ENCODE assay signal across 8 mouse cellular contexts in genomic region chr15:96695455-96696421, GRCm38 (mm10). TPM values are rescaled to one million over a fixed set of nuclear protein-coding genes. Genes with fewer than 3 reads are reported as not detected.
A peak's percentile ranks its signal among the peaks of the same experiment; 100 is the strongest.
DNase-seq lines count a peak whose midpoint lies in the region; ATAC-seq and TF ChIP-seq lines count a peak whose summit lies in the region.

No protein-coding gene starts in this region.

- TF ChIP-seq POLR2A in ES-Bruce4 (IDR thresholded peaks at IDR 0.05; ENCODE audit: insufficient read depth, low read length), result no peak

- no peak overlapping the region for H3K4me3 ChIP-seq in ES-Bruce4 (ENCODE audit: low read depth, low read length)
- H3K4me3 ChIP-seq in forebrain, embryonic 13.5 days, result peak overlapping the region; percentile 84
- peak overlapping the region; percentile 94 for H3K4me3 ChIP-seq in intestine, embryonic 15.5 days (replicated peaks)
- H3K4me3 ChIP-seq in lung, embryonic 16.5 days (ENCODE audit: low read length), result peak overlapping the region; percentile 87

- peak overlapping the region; percentile 32; the same call in 1 of the 2 replicates for H3K27ac ChIP-seq in ES-Bruce4 (ENCODE audit: insufficient read depth, low read length)
- no peak overlapping the region for H3K27ac ChIP-seq in forebrain, embryonic 13.5 days
- no peak overlapping the region for H3K27ac ChIP-seq in intestine, embryonic 15.5 days
- H3K27ac ChIP-seq in lung, embryonic 16.5 days (ENCODE audit: low read length), result no peak overlapping the region; the same call in 1 of the 2 replicates

- H3K36me3 ChIP-seq in ES-Bruce4 (ENCODE audit: control insufficient read depth, insufficient read depth, low read length, poor library complexity, severe bottlenecking), result peaks cover 79% of the 10 kb centered on the region
- peaks cover 78% of the 10 kb centered on the region for H3K36me3 ChIP-seq in forebrain, embryonic 13.5 days (ENCODE audit: poor library complexity, severe bottlenecking)
- H3K36me3 ChIP-seq in intestine, embryonic 15.5 days, result peaks cover 42% of the 10 kb centered on the region
- H3K36me3 ChIP-seq in lung, embryonic 16.5 days (ENCODE audit: control insufficient read depth, insufficient read depth, low read length), result peaks cover 47% of the 10 kb centered on the region

- 0 out of 2 replicates have a peak overlapping the region, but pooled peaks have one; percentile 98 for H3K9ac ChIP-seq in ES-Bruce4 (ENCODE audit: low read depth, poor library complexity, severe bottlenecking)
- peak overlapping the region; percentile 100; the same call in 1 of the 2 replicates for H3K9ac ChIP-seq in forebrain, embryonic 13.5 days
- H3K9ac ChIP-seq in intestine, embryonic 15.5 days, result no peak overlapping the region
- H3K9ac ChIP-seq in lung, embryonic 16.5 days (ENCODE audit: low read length), result peak overlapping the region; percentile 99

- ATAC-seq in forebrain, embryonic 13.5 days, result no peak
- no peak for ATAC-seq in intestine, embryonic 15.5 days
- ATAC-seq in lung, embryonic 16.5 days (ENCODE audit: low read depth), result no peak

- TF ChIP-seq CTCF in ES-Bruce4 (IDR thresholded peaks at IDR 0.05; ENCODE audit: low read depth, low read length), result no peak

- H3K27me3 ChIP-seq in ES-Bruce4 (ENCODE audit: control insufficient read depth, insufficient read depth, low read length, poor library complexity, severe bottlenecking), result no peaks in the 10 kb centered on the region
- no peaks in the 10 kb centered on the region for H3K27me3 ChIP-seq in forebrain, embryonic 13.5 days
- H3K27me3 ChIP-seq in intestine, embryonic 15.5 days (replicated peaks), result no peaks in the 10 kb centered on the region
- H3K27me3 ChIP-seq in lung, embryonic 16.5 days (ENCODE audit: control insufficient read depth, insufficient read depth, low read depth, low read length), result no peaks in the 10 kb centered on the region

- no peaks in the 10 kb centered on the region for H3K9me3 ChIP-seq in ES-Bruce4 (replicated peaks; ENCODE audit: control insufficient read depth, insufficient read depth, low read length, poor library complexity, severe bottlenecking)
- H3K9me3 ChIP-seq in forebrain, embryonic 13.5 days (replicated peaks), result no peaks in the 10 kb centered on the region
- H3K9me3 ChIP-seq in intestine, embryonic 15.5 days, result no peaks in the 10 kb centered on the region
- no peaks in the 10 kb centered on the region for H3K9me3 ChIP-seq in lung, embryonic 16.5 days (ENCODE audit: control insufficient read depth, low read length)

- no peak for TF ChIP-seq EP300 in ES-Bruce4 (IDR thresholded peaks at IDR 0.05; ENCODE audit: insufficient read depth, low read depth, low read length)

- H3K4me1 ChIP-seq in ES-Bruce4 (ENCODE audit: control insufficient read depth, insufficient read depth, low read length), result no peaks in the 10 kb centered on the region
- peaks cover 45% of the 10 kb centered on the region for H3K4me1 ChIP-seq in forebrain, embryonic 13.5 days
- H3K4me1 ChIP-seq in intestine, embryonic 15.5 days (replicated peaks), result peaks cover 25% of the 10 kb centered on the region
- H3K4me1 ChIP-seq in lung, embryonic 16.5 days (replicated peaks; ENCODE audit: control insufficient read depth, insufficient read depth, low read length), result peaks cover 28% of the 10 kb centered on the region

- H3K4me2 ChIP-seq in forebrain, embryonic 13.5 days, result peak overlapping the region; percentile 73
- H3K4me2 ChIP-seq in intestine, embryonic 15.5 days (replicated peaks), result peak overlapping the region; percentile 64
- H3K4me2 ChIP-seq in lung, embryonic 16.5 days (ENCODE audit: low read depth, low read length), result peak overlapping the region; percentile 60

- WGBS in forebrain, embryonic 13.5 days, result 80% methylated on average over 26 of the region's 26 CpGs
- 63% methylated on average over 26 of the region's 26 CpGs for WGBS in intestine, embryonic 15.5 days
- WGBS in lung, embryonic 16.5 days, result 47% methylated on average over 26 of the region's 26 CpGs

- peak; percentile 55 to 73 for DNase-seq in adrenal gland, adult (ENCODE audit: inconsistent age in 2 of 2, low spot score in 1 of 2)
- DNase-seq in adrenal gland, adult 18-20 months (ENCODE audit: low spot score in 2 of 2), result no peak
- no peak for DNase-seq in ovary, postnatal 10 days (ENCODE audit: low spot score)
- no peak for DNase-seq in embryo, embryonic 11 days

RNA-seq across cellular contexts. Expression of gene Slc38a2, which starts 3.8 kb away (rescaled TPM):
- 100 to 1,000 TPM; 103 to 210 TPM for total RNA-seq in adrenal gland, adult 18-20 months (2021)
- 158 and 161 TPM in 2 replicates for polyA plus RNA-seq in ES-Bruce4 (2011; ENCODE audit: insufficient read depth, insufficient read length, low read depth, missing spikeins)
- polyA plus RNA-seq in forebrain, embryonic 13.5 days (2015; fragmentation: Nextera tagmentation; extraction: Ambion mirVana), result 148 and 156 TPM in 2 replicates
- polyA plus RNA-seq in intestine, embryonic 15.5 days (2015; fragmentation: Nextera tagmentation; extraction: Ambion mirVana), result 83.8 and 95.3 TPM in 2 replicates
- polyA plus RNA-seq in lung, embryonic 16.5 days (2015; fragmentation: Nextera tagmentation; extraction: Ambion mirVana), result 143 and 155 TPM in 2 replicates

RNA-seq across cellular contexts. Expression of gene Slc38a1, which starts 53.0 kb away (rescaled TPM):
- total RNA-seq in adrenal gland, adult 18-20 months (2021), result 10 to 100 TPM; 23.6 to 28.5 TPM
- 88.4 and 90.3 TPM in 2 replicates for polyA plus RNA-seq in ES-Bruce4 (2011; ENCODE audit: insufficient read depth, insufficient read length, low read depth, missing spikeins)
- 138 and 142 TPM in 2 replicates for polyA plus RNA-seq in forebrain, embryonic 13.5 days (2015; fragmentation: Nextera tagmentation; extraction: Ambion mirVana)
- polyA plus RNA-seq in intestine, embryonic 15.5 days (2015; fragmentation: Nextera tagmentation; extraction: Ambion mirVana), result 113 and 119 TPM in 2 replicates
- polyA plus RNA-seq in lung, embryonic 16.5 days (2015; fragmentation: Nextera tagmentation; extraction: Ambion mirVana), result 47.5 and 48.8 TPM in 2 replicates

Comparison
In these comparisons a context has a peak if more than half of its experiments do, and no peak if none do; other contexts are left out.
1. DNase-seq: peak in adrenal gland, adult (2 of 2); none in adrenal gland, adult 18-20 months (0 of 2), ovary, postnatal 10 days (single experiment) and embryo, embryonic 11 days (single experiment).
2. Peak in every context shown above with its lines, with median percentiles within 50 percentile points of each other: H3K4me2 ChIP-seq.